Mouse (Mus musculus): ENCODE measurements around the gene Cog7. TPM values are rescaled to one million over a fixed set of nuclear protein-coding genes. Genes with fewer than 3 reads are reported as not detected.

The Cog7 gene
- total and polyA plus RNA-seq, 2 experiments from 2014 or later = 24.7 to 32.5 TPM

- H3K27me3 ChIP-seq (ENCODE audit: insufficient read depth, low read length) = no peaks in the 10 kb centered on the region
- no peaks in the 10 kb centered on the region for H3K4me1 ChIP-seq (ENCODE audit: insufficient read depth)
- ATAC-seq (no peak), DNase-seq (no peak)
- WGBS = 76% methylated on average over 2 of the region's 3 CpGs
- H3K36me3 ChIP-seq (ENCODE audit: insufficient read depth) = no peaks in the 10 kb centered on the region
- no peak overlapping the region for H3K27ac ChIP-seq (ENCODE audit: low read depth, low read length)
- H3K4me2 ChIP-seq (ENCODE audit: low read depth) = no peak overlapping the region
- no peak overlapping the region for H3K9ac ChIP-seq
- TF ChIP-seq CTCF (IDR thresholded peaks at IDR 0.05; ENCODE audit: low read depth) = no peak
- H3K4me3 ChIP-seq (ENCODE audit: low read depth, low read length) = no peak overlapping the region
- no peaks in the 10 kb centered on the region for H3K9me3 ChIP-seq (ENCODE audit: low read length)
Measured at GRCm38 (mm10) chr7:121871631-121872030, 109.9 kb downstream of the Cog7 start.

GRCm38 (mm10) chr7:121864858-121865585 is 116.5 kb downstream of the Cog7 start, which contains the start of gene Scnn1b:
Gene Scnn1b (plus strand): TSS chr7:121865038.
- H3K4me1 ChIP-seq (ENCODE audit: insufficient read depth) = no peaks in the 10 kb centered on the region
- no peaks in the 10 kb centered on the region for H3K36me3 ChIP-seq (ENCODE audit: insufficient read depth)
- WGBS = 3% methylated on average over 39 of the region's 42 CpGs
- H3K9ac ChIP-seq = no peak within 1 kb of the TSS
- H3K9me3 ChIP-seq (ENCODE audit: low read length) = no peaks in the 10 kb centered on the region
- DNase-seq (no peak), ATAC-seq (no peak)
- H3K27ac ChIP-seq (ENCODE audit: low read depth, low read length) = no peak within 1 kb of the TSS
- peaks cover 16% of the 10 kb centered on the region for H3K27me3 ChIP-seq (ENCODE audit: insufficient read depth, low read length)
- peak within 1 kb of the TSS; percentile 35 for H3K4me3 ChIP-seq (ENCODE audit: low read depth, low read length)
- peak within 1 kb of the TSS; percentile 66 for H3K4me2 ChIP-seq (ENCODE audit: low read depth)
- TF ChIP-seq CTCF (IDR thresholded peaks at IDR 0.05; ENCODE audit: low read depth) = no peak

GRCm38 (mm10) chr7:121858939-121859338 is 122.6 kb downstream of the Cog7 start:
- Histone ChIP-seq H3K9me3 (ENCODE audit: low read length) (no peaks in the 10 kb centered on the region), H3K4me1 (ENCODE audit: insufficient read depth) (no peaks in the 10 kb centered on the region), H3K27ac (ENCODE audit: low read depth, low read length) (no peak overlapping the region), H3K36me3 (ENCODE audit: insufficient read depth) (no peaks in the 10 kb centered on the region), H3K4me2 (ENCODE audit: low read depth) (no peak overlapping the region), H3K9ac (no peak overlapping the region), H3K4me3 (ENCODE audit: low read depth, low read length) (no peak overlapping the region), H3K27me3 (ENCODE audit: insufficient read depth, low read length) (peaks cover 5% of the 10 kb centered on the region)
- 83% methylated on average over 8 of the region's 8 CpGs for WGBS
- no peak for ATAC-seq
- TF ChIP-seq CTCF (IDR thresholded peaks at IDR 0.05; ENCODE audit: low read depth) = no peak
- DNase-seq = no peak

GRCm38 (mm10) chr7:121857177-121857884 is 124.2 kb downstream of the Cog7 start:
- DNase-seq (no peak), ATAC-seq (no peak)
- Histone ChIP-seq H3K27me3 (ENCODE audit: insufficient read depth, low read length) (no peaks in the 10 kb centered on the region), H3K36me3 (ENCODE audit: insufficient read depth) (no peaks in the 10 kb centered on the region), H3K9ac (no peak overlapping the region), H3K4me3 (ENCODE audit: low read depth, low read length) (no peak overlapping the region), H3K4me1 (ENCODE audit: insufficient read depth) (no peaks in the 10 kb centered on the region), H3K4me2 (ENCODE audit: low read depth) (no peak overlapping the region), H3K9me3 (ENCODE audit: low read length) (no peaks in the 10 kb centered on the region), H3K27ac (ENCODE audit: low read depth, low read length) (no peak overlapping the region)
- WGBS = 89% methylated on average over 11 of the region's 11 CpGs
- no peak for TF ChIP-seq CTCF (IDR thresholded peaks at IDR 0.05; ENCODE audit: low read depth)

GRCm38 (mm10) chr7:121848537-121849168 is 132.9 kb downstream of the Cog7 start:
- Histone ChIP-seq H3K9me3 (ENCODE audit: low read length) (no peaks in the 10 kb centered on the region), H3K27me3 (ENCODE audit: insufficient read depth, low read length) (no peaks in the 10 kb centered on the region), H3K4me3 (ENCODE audit: low read depth, low read length) (no peak overlapping the region), H3K36me3 (ENCODE audit: insufficient read depth) (no peaks in the 10 kb centered on the region), H3K4me1 (ENCODE audit: insufficient read depth) (no peaks in the 10 kb centered on the region), H3K27ac (ENCODE audit: low read depth, low read length) (no peak overlapping the region), H3K4me2 (ENCODE audit: low read depth) (no peak overlapping the region), H3K9ac (no peak overlapping the region)
- WGBS = 88% methylated on average over 8 of the region's 9 CpGs
- TF ChIP-seq CTCF (IDR thresholded peaks at IDR 0.05; ENCODE audit: low read depth) = no peak
- DNase-seq (no peak), ATAC-seq (no peak)

- Histone ChIP-seq H3K9me3 (ENCODE audit: low read length) (no peaks in the 10 kb centered on the region), H3K36me3 (ENCODE audit: insufficient read depth) (no peaks in the 10 kb centered on the region), H3K9ac (no peak overlapping the region), H3K4me3 (ENCODE audit: low read depth, low read length) (no peak overlapping the region), H3K4me2 (ENCODE audit: low read depth) (no peak overlapping the region), H3K4me1 (ENCODE audit: insufficient read depth) (no peaks in the 10 kb centered on the region), H3K27ac (ENCODE audit: low read depth, low read length) (no peak overlapping the region), H3K27me3 (ENCODE audit: insufficient read depth, low read length) (no peaks in the 10 kb centered on the region)
- no peak for ATAC-seq
- no peak for TF ChIP-seq CTCF (IDR thresholded peaks at IDR 0.05; ENCODE audit: low read depth)
- WGBS = 74% methylated on average over 6 of the region's 6 CpGs
- no peak for DNase-seq
Measured at GRCm38 (mm10) chr7:121845964-121846363, 135.5 kb downstream of the Cog7 start.

GRCm38 (mm10) chr7:121842234-121842633 is 139.3 kb downstream of the Cog7 start:
- no peak for DNase-seq
- Histone ChIP-seq H3K27ac (ENCODE audit: low read depth, low read length) (no peak overlapping the region), H3K36me3 (ENCODE audit: insufficient read depth) (no peaks in the 10 kb centered on the region), H3K4me3 (ENCODE audit: low read depth, low read length) (no peak overlapping the region), H3K9ac (no peak overlapping the region), H3K4me2 (ENCODE audit: low read depth) (no peak overlapping the region), H3K4me1 (ENCODE audit: insufficient read depth) (no peaks in the 10 kb centered on the region), H3K27me3 (ENCODE audit: insufficient read depth, low read length) (no peaks in the 10 kb centered on the region), H3K9me3 (ENCODE audit: low read length) (no peaks in the 10 kb centered on the region)
- ATAC-seq = no peak
- 74% methylated on average over 6 of the region's 6 CpGs for WGBS
- TF ChIP-seq CTCF (IDR thresholded peaks at IDR 0.05; ENCODE audit: low read depth) = no peak
